Mouse (Mus musculus): ENCODE data around the gene Lhpp. TPM values are rescaled to one million over a fixed set of nuclear protein-coding genes. Genes with fewer than 3 reads are reported as not detected.

The Lhpp gene
- total RNA-seq, 2 experiments from 2014 or later = 1.7 to 1.8 TPM

Other genes starting within 250 kb of the Lhpp start
- gene Oat, start 34.2 kb upstream of the Lhpp start, total RNA-seq (2015; ENCODE audit: low replicate concordance) = 20.9 and 22.2 TPM in 2 replicates
- gene Oat, start 34.2 kb upstream of the Lhpp start, total RNA-seq (2017; ENCODE audit: low replicate concordance) = 18.5 and 23.5 TPM in 2 replicates
- not detected in 2 replicates for gene Nkx1-2, start 11.0 kb upstream of the Lhpp start, total RNA-seq (2015; ENCODE audit: low replicate concordance)
- not detected in 2 replicates for gene Nkx1-2, start 11.0 kb upstream of the Lhpp start, total RNA-seq (2017; ENCODE audit: low replicate concordance)
- 241 and 246 TPM in 2 replicates for gene Fam53b, start 203.2 kb downstream of the Lhpp start, total RNA-seq (2015; ENCODE audit: low replicate concordance)
- gene Fam53b, start 203.2 kb downstream of the Lhpp start, total RNA-seq (2017; ENCODE audit: low replicate concordance) = 163 and 208 TPM in 2 replicates
- 4.7 and 8.0 TPM in 2 replicates for gene Eef1akmt2, start 242.0 kb downstream of the Lhpp start, total RNA-seq (2015; ENCODE audit: low replicate concordance)
- gene Eef1akmt2, start 242.0 kb downstream of the Lhpp start, total RNA-seq (2017; ENCODE audit: low replicate concordance) = 13.9 and 21.3 TPM in 2 replicates
- 8.6 and 17.2 TPM in 2 replicates for gene Abraxas2, start 248.6 kb downstream of the Lhpp start, total RNA-seq (2015; ENCODE audit: low replicate concordance)
- gene Abraxas2, start 248.6 kb downstream of the Lhpp start, total RNA-seq (2017; ENCODE audit: low replicate concordance) = 3.6 and 9.0 TPM in 2 replicates